Mouse (Mus musculus) E14TG2a.4 (cell line): ENCODE results near the gene Tom1l1.

Source experiments
- CTCF ChIP-seq: conservative IDR thresholded peaks from 2 replicates; pipeline ENCODE4 v1.5.1; 2014; ENCODE audit warnings: low read length
- NANOG ChIP-seq: IDR thresholded peaks from 2 replicates; pipeline ENCODE4 v1.6.1; 2014; ENCODE audit warnings: borderline replicate concordance, low read length, mixed read lengths
- POU5F1 ChIP-seq: IDR thresholded peaks from 2 replicates; pipeline ENCODE4 v1.6.1; 2014; ENCODE audit warnings: low read length, borderline replicate concordance

DNA sequence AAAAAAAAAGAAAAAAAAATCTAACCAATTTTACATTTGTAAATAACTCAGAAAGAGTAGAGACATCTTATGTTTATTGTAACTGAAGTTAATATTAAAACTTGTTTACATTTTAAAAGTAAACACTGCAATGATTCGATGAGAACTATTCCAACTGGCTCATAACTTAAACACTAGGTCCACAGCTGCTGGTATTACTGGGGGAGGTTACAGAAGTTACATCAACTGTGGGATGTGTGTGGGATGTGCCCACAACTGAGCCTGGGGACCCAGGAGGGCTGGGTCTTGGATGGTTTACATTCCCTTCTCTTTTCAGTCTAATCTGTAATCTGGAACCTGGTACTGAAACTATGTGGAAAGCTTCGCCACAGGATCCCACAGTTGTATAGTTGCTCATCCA lies 85.1 kb downstream of the Tom1l1 start:
- no peak for TF ChIP-seq CTCF
- no peak for TF ChIP-seq NANOG
- no peak for TF ChIP-seq POU5F1
